Mouse (Mus musculus): ENCODE results near the gene Olfr266. TPM values are rescaled to one million over a fixed set of nuclear protein-coding genes. Genes with fewer than 3 reads are reported as not detected.

Olfr266 gene
- polyA plus RNA-seq (2012; ENCODE audit: low replicate concordance) = not detected in 2 replicates

GRCm38 (mm10) chr3:106826187-106826586, at the start of gene Olfr266:
TSS of gene Olfr266 (minus strand) at chr3:106826287.

GRCm38 (mm10) chr3:106789930-106790329, 36.2 kb downstream of the Olfr266 start, which contains the start of gene Cd53:
TSS of gene Cd53 (minus strand) at chr3:106790149.

Other genes with a start within 250 kb of the Olfr266 start
- 4.5 and 10.5 TPM in 2 replicates for gene Lrif1, start 141.3 kb downstream of the Olfr266 start, polyA plus RNA-seq (2012; ENCODE audit: low replicate concordance)
- 0.16 and 4.1 TPM in 2 replicates for gene Cd53, start 36.1 kb downstream of the Olfr266 start, polyA plus RNA-seq (2012; ENCODE audit: low replicate concordance)
- gene Kcna3, start 209.9 kb upstream of the Olfr266 start, polyA plus RNA-seq (2012; ENCODE audit: low replicate concordance) = 8.2 and 14.9 TPM in 2 replicates

Data from leukemia stem cell, adult 10-12 weeks (primary cell).